Mouse (Mus musculus): ENCODE results near the gene Rabgap1l. TPM values are rescaled to one million over a fixed set of nuclear protein-coding genes. Genes with fewer than 3 reads are reported as not detected.

The Rabgap1l gene
- total RNA-seq, 2 experiments from 2014 or later, result 19.4 to 21.9 TPM

DNA sequence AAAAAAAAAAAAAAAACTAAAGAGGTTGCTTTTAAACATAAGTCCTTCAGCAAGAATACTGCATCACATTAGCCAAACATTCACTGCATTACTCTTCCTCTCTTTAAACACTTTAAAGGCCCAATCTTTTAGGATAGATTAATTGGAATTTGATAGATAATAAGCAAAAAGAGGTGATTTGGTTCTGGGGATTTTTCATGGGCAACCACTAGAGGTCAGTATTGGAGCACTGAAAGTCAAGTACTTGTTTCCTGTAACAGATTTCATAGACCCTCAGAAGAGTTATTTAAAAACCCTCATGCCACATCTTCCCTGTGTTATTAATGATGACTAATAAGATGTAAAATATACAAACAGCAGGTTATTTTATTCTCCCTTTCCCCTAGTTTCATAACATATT, 393.6 kb downstream of the Rabgap1l start:
- no peak for DNase-seq (ENCODE audit: low spot score in 2 of 2)

GRCm38 (mm10) chr1:160397037-160397436, 396.0 kb downstream of the Rabgap1l start:
- no peak for DNase-seq (ENCODE audit: low spot score in 2 of 2)

GRCm38 (mm10) chr1:160387446-160387845, 405.6 kb downstream of the Rabgap1l start:
- DNase-seq (ENCODE audit: low spot score in 2 of 2), result no peak

DNA sequence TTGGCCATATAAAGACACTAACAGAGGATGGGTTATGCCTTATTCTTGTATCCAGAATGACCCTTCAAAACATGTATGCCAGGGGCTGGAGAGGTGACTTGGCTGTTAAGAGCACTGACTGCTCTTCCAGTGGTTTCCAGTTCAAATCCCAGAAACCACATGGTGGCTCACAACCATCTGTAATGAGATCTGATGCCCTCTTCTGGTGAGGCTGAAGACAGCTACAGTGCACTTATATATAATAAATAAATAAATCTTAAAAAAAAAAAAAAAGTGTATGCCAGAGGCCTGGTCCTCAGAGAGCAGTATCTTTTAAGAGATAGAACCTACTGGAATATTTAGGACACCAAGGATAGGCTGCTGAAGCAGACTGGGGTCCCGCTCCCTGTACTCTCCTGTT, 414.6 kb downstream of the Rabgap1l start:
- DNase-seq (ENCODE audit: low spot score in 2 of 2), result no peak

- peak in 1 of 2 experiments; percentile 19 for DNase-seq (ENCODE audit: low spot score in 2 of 2)
These were observed 415.4 kb downstream of the Rabgap1l start for GRCm38 (mm10) chr1:160377337-160378336.

DNA sequence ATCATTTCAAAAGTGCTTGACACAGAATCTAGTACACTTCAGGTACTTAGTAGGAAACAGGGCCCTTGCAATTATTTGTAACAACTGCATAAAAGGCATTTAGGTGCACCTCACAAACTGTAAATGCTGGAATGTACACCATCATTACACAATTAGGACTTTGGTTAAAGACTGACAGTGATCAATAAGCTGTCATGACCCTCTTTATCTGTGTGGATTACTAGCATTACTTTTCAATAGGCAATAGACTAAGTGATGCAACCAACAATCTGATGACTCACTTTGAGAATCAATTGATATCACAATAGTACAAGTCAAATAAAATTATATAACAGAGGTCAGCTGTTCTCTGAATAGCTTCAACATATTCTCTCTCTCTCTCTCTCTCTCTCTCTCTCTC, 418.5 kb downstream of the Rabgap1l start:
- DNase-seq (ENCODE audit: low spot score in 2 of 2), result no peak

GRCm38 (mm10) chr1:160373306-160373705, 419.7 kb downstream of the Rabgap1l start:
- no peak for DNase-seq (ENCODE audit: low spot score in 2 of 2)

DNA sequence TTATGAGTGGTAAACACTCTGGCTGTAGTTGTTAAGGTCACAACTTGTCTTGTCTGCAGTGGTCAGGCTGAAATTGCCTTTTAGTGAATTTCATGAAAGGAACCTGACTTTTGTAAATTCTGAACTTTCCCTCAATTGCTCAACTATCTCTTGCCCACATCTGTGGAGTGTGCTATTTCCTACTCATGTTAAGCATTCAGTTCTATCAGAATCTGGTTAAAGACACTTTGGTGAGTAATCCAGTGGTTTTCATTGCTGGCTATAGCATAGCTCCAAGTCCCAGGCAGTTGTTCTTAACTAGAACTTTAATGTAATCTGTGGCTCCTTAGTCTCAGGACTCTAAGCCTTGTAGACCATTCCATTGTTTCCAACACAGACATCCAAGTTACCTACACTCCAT, 421.3 kb downstream of the Rabgap1l start:
- DNase-seq (ENCODE audit: low spot score in 2 of 2), result no peak

DNA sequence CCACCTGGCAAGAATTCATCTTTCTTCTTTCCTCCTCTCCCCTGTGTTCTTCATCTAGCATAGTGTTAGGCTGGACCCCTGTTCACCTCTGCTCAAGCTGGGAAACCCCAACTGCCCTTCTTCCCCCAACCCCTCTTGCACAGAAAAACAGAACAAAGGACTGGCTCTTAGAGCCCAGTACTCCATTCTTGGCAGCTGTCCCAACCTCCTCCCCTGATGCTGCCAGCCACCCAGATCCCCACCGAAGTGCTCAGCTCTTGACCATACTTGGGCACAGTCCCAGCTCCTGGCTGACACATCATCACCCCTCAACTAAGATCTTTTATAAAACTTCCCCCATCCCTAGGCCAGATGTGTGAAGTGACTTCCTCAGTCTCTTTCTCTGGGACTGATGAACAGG, 422.5 kb downstream of the Rabgap1l start:
- no peak for DNase-seq (ENCODE audit: low spot score in 2 of 2)

DNA sequence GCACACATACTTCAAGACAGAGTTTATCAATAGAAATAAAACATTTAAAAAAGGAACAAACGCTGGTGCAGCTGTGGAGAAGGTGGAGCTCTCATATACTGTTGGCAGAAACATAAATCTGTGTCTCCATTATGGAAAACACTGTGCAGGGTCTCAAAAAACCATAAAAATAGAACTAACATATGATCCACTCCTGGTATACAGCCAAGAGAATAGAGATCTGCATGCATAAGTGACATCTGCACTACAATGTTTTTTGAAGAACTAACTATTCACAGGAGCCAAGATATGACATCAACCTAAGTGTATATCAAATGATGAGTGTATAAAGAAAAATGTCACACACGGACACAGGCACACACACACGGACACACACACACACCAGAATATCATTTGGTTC, 426.4 kb downstream of the Rabgap1l start:
- no peak for DNase-seq (ENCODE audit: low spot score in 2 of 2)

DNA sequence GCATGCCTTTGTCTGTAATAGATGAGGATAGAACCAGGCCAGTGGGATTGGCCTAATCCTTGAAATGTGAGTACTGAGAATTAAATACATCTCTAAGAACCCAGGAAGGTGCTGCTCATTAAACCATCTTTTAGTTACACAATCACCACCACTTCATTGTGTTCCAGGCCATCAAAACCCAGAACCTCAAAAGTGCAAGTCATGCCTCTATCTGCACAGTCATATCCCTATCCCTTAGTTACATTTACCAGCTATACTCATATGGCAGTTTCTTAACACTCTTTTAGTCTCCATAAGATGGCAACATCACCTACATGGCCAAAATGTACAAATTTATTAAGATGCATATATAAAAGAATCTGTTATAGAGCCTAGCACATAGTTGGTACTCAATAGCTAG, 435.7 kb downstream of the Rabgap1l start:
- DNase-seq (ENCODE audit: low spot score in 2 of 2), result no peak

DNA sequence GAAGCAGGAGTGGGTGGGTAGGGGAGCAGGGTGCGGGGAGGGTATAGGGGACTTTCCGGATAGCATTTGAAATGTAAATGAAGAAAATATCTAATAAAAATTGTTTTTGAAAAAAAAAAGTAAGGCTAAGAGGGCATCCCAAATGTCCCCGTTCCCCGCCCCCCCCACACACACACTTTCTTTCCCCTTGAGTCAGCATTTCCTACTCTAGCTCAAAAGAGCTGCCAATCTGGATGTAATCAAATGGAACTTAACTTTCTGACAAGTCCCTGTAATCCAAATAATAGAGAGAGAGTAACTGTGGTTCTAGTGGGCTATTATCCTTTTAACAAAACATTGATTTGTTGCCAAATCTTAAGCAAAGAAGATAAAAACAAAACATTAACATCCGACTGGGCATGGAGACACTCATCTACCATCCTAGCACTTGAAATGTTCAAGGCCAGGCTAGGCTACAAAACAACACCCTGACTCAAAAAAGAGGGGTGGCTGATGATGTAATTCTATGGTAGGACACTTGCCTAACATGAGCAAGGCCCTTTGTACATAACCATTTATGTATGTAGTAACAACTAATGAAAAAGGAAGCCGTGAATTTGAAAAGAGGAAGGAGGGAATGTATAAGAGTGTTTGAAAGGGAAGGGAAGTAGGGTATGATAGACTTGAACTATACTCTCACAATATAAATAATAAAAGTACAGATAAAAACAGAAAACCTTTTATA, 439.1 kb downstream of the Rabgap1l start:
- DNase-seq (ENCODE audit: low spot score in 2 of 2), result no peak

DNA sequence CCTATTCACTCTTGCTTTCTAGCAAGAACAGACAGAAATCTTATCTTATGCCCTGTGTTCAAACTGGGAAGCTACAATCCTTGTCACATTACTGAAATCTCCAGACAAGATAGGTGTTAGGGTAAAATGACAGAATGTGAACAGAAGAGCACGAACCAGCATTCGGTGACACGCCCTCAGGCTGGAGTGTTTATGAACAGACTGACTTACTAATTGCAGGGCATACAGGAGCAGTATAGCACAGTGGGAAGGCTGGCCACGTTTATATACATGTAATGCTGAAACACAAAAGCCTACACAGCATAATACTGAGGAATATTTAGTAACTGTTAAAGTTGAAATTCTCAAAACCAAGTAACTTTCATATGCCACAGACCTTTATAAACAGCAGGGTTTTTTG, 440.7 kb downstream of the Rabgap1l start:
- DNase-seq (ENCODE audit: low spot score in 2 of 2), result no peak

DNA sequence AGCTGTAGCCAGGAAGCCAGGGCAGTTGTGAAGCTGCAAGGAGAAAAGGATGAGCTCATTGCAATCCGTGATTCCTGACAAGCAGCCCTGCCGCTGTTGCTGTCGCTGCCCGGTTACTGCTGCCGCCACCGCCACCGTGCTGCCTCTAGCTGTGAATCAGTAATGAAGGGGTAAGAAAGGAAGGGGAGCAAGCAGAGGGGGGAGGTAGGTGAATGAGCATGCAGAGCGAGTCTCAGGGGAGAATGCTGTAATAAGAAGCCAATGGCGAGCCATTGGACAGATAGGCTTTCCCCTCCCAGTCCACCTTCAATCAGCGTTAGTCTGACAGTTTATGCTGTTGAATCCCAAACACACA, 441.2 kb downstream of the Rabgap1l start:
- peak in 1 of 2 experiments; percentile 37 for DNase-seq (ENCODE audit: low spot score in 2 of 2)

DNA sequence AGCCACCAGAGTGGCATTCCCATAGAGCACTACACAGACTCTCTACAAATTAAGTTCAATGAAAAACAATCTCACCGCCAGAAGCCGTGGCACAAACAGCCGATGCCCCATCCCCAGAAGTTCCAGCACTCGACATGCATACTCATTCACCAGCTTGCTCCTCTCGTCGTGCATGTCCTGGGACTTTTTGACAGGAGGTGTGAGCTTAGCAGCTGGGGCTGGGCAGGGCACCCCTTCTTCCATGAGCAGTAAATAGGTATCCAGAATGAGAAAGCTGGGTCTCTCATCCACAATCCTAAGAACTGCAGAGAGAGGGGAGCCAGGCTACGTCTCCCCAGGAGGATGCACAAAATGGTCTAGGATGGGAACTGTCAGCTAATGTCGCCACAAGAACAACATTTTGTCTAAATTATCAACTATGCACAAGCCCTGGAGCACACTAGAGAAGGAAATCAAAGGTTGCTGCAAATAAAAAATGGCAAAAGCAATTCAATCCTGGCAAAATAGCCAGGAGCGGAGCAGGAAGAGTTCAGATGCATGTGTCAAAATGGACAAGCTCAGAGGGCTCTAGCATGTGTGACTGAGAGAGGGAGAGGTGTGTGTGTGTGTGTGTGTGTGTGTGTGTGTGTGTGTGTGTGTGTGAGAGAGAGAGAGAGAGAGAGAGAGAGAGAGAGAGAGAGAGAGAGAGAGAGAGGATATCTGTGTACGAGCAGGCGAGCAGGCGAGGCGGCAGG, 441.7 kb downstream of the Rabgap1l start:
- no peak for DNase-seq (ENCODE audit: low spot score in 2 of 2)

GRCm38 (mm10) chr1:160340653-160341052, 452.4 kb downstream of the Rabgap1l start:
- DNase-seq (ENCODE audit: low spot score in 2 of 2), result no peak

GRCm38 (mm10) chr1:160339374-160339773, 453.6 kb downstream of the Rabgap1l start:
- DNase-seq (ENCODE audit: low spot score in 2 of 2), result no peak

GRCm38 (mm10) chr1:160334791-160335190, 458.2 kb downstream of the Rabgap1l start:
- no peak for DNase-seq (ENCODE audit: low spot score in 2 of 2)

DNA sequence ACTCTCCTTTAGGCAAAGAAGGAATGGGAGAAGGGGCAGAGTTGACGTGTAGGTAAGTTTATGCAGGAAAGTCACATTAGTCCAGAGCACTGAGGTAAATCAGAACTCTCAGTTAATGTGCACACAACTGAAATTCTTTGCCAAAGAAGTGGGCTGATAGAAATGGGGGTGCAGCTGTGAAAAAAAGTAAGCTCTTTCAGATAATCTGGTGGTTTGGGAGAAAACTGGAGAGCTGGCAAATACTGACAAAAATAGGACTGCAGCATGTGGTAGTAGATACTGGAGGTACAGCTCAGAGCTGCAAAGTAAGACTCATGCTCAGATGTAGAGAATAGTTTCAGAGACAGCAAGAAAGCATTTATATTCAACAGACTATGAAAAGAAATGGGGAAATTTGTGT, 462.2 kb downstream of the Rabgap1l start:
- DNase-seq (ENCODE audit: low spot score in 2 of 2), result no peak

DNA sequence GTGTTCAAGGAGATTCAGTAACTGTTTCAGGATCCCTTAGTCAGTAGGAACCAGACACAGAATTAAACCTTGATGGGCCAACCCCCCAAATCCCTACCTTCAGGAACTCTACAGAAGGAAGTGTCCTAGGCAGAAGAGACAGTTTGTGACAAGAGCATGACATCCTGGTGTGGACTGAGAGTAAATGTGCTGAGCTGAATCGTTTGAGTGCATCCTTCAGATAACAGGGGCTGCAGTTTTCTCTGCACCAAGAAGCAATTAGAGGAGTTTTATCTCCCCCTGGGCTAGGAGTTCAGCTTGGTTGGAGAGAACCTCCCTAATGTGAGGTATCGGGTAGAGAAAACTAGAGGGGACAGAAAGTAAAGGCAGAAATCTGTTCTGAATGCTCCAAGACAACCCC, 462.8 kb downstream of the Rabgap1l start:
- DNase-seq (ENCODE audit: low spot score in 2 of 2), result no peak

DNA sequence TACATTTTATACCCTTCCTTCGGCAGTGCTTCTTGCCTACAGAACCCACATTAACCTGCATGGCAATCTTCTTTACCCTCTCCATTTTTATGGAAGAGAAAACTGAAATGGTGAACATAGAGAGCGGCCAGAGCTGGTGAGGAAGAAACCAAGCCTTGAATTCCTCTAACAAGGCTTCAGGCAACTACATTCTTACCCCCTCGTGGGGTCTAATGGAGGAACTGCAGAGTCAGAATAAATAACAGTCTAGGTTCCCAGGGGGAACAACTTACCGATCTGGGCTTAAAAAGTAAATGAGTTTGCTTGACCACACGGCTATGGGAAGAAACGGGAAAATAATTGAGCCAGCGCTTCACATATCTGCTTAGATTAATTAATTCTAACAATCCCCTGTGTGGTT, 463.2 kb downstream of the Rabgap1l start:
- no peak for DNase-seq (ENCODE audit: low spot score in 2 of 2)

GRCm38 (mm10) chr1:160327531-160327930, 465.5 kb downstream of the Rabgap1l start:
- no peak for DNase-seq (ENCODE audit: low spot score in 2 of 2)
